Mouse (Mus musculus) embryonic facial prominence, embryonic 11.5 days (tissue): ENCODE measurements around the gene Snrpf. TPM values are rescaled to one million over a fixed set of nuclear protein-coding genes. Genes with fewer than 3 reads are reported as not detected.
A peak's percentile ranks its signal among the peaks of the same experiment; 100 is the strongest.
"Not testable (repeated sequence)": the region's sequence is repeated elsewhere in the genome, so short reads cannot be mapped to it uniquely, and the experiment has no call there.

Source experiments
- ATAC-seq: fragments of 200-750 bp; cut with Nextera tagmentation; replicated peaks from 2 replicates; pipeline ENCODE4 v1.8.0; 2017; ENCODE audit warnings: low read depth; ENCODE audit not compliant: insufficient number of reproducible peaks, low FRiP score, low TSS enrichment
- DNase-seq: peaks from one replicate; pipeline ENCODE4 v3.0.0-alpha.2; 2015; ENCODE audit warnings: low spot score
- H3K27ac ChIP-seq: fragments of 300-500 bp; sonication (generic); replicated peaks from 2 replicates; pipeline ENCODE4 v1.5.1; 2014; ENCODE audit warnings: mild to moderate bottlenecking, low read depth, low read length, control low read depth
- H3K27me3 ChIP-seq: fragments of 300-500 bp; sonication (generic); 2 replicates; pipeline ENCODE4 v1.6.1; 2014; ENCODE audit warnings: mild to moderate bottlenecking, low read length, moderate library complexity, mixed read lengths; ENCODE audit not compliant: control insufficient read depth, insufficient read depth
- H3K36me3 ChIP-seq: fragments of 300-500 bp; sonication (generic); replicated peaks from 2 replicates; pipeline ENCODE4 v1.6.1; 2014; ENCODE audit warnings: low read depth, mild to moderate bottlenecking, low read length, moderate library complexity, mixed read lengths; ENCODE audit not compliant: control insufficient read depth, insufficient read depth
- H3K4me1 ChIP-seq: fragments of 300-500 bp; sonication (generic); 2 replicates; pipeline ENCODE4 v1.6.1; 2014; ENCODE audit warnings: low read length, mixed read lengths; ENCODE audit not compliant: control insufficient read depth, insufficient read depth
- H3K4me2 ChIP-seq: fragments of 300-500 bp; sonication (generic); 2 replicates; pipeline ENCODE4 v1.6.1; 2014; ENCODE audit warnings: low read depth, mild to moderate bottlenecking, control low read depth, low read length, moderate library complexity
- H3K4me3 ChIP-seq: fragments of 300-500 bp; sonication (generic); 2 replicates; pipeline ENCODE4 v1.5.1; 2014; ENCODE audit warnings: low read depth, low read length, control low read depth
- H3K9ac ChIP-seq: fragments of 300-500 bp; sonication (generic); replicated peaks from 2 replicates; pipeline ENCODE4 v1.6.1; 2014; ENCODE audit warnings: mild to moderate bottlenecking, control low read depth, low read length
- H3K9me3 ChIP-seq: fragments of 300-500 bp; sonication (generic); replicated peaks from 2 replicates; pipeline ENCODE4 v1.6.1; 2016; ENCODE audit warnings: mild to moderate bottlenecking, low read length, inconsistent platforms, mixed read lengths; ENCODE audit not compliant: control insufficient read depth
- WGBS: fragments of 180-500 bp; shearing (Covaris S2); extraction: QIAGEN DNeasy Blood & Tissue Kit; methylation state at CpG from one replicate; pipeline ENCODE4 v1.1.7; 2014; 5-methylcytosine and 5-hydroxymethylcytosine counted together
- polyA plus RNA-seq: library from polyadenylated mRNA; unstranded; fragments of >200 nt; fragmentation: Nextera tagmentation; extraction: Ambion mirVana; gene quantifications from 2 replicates; pipeline ENCODE4 v1.2.1, GENCODE M21; 2014

Gene Snrpf
- polyA plus RNA-seq, 1 experiment from 2014 or later: 137 TPM

DNA sequence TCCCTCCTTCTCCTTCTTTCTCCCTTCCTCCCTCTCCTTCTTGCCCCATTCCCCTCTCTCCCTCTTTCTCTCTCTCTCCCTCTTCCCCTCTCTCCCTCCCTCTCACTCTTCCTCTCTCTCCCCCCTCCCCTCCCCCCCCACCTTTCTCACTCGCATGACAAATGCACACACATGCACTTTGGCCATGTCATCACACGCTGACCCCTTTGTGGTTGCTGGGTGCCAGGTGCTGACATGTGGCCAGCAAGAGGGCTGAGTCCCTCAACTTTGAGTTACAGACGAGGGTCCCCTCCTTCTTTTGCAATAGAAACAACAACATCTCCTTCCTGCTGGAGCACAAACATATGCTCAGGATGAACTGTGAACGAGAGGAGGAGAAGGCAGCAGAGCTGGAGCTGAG lies 14.5 kb downstream of the Snrpf start:
- no peaks in the 10 kb centered on the region for H3K9me3 ChIP-seq
- no peak overlapping the region for H3K9ac ChIP-seq
- no peak overlapping the region for H3K4me3 ChIP-seq
- H3K4me2 ChIP-seq: no peak overlapping the region
- DNase-seq: no peak
- no peak for ATAC-seq
- 61% methylated on average over 4 of the region's 4 CpGs for WGBS
- no peaks in the 10 kb centered on the region for H3K4me1 ChIP-seq
- H3K36me3 ChIP-seq: no peaks in the 10 kb centered on the region
- H3K27me3 ChIP-seq: no peaks in the 10 kb centered on the region
- H3K27ac ChIP-seq: no peak overlapping the region

GRCm38 (mm10) chr10:93572209-93572608 lies 17.3 kb downstream of the Snrpf start:
- Histone ChIP-seq H3K9me3 (no peaks in the 10 kb centered on the region), H3K9ac (no peak overlapping the region), H3K4me2 (no peak overlapping the region), H3K27ac (no peak overlapping the region), H3K27me3 (no peaks in the 10 kb centered on the region), H3K4me1 (no peaks in the 10 kb centered on the region), H3K4me3 (no peak overlapping the region), H3K36me3 (no peaks in the 10 kb centered on the region)
- WGBS: 54% methylated on average over 2 of the region's 2 CpGs
- DNase-seq (no peak), ATAC-seq (no peak)

- H3K9ac ChIP-seq: no peak overlapping the region
- H3K4me1 ChIP-seq: no peaks in the 10 kb centered on the region
- ATAC-seq (no peak), DNase-seq (no peak)
- 77% methylated on average over 6 of the region's 6 CpGs for WGBS
- no peak overlapping the region for H3K4me3 ChIP-seq
- no peaks in the 10 kb centered on the region for H3K9me3 ChIP-seq
- no peaks in the 10 kb centered on the region for H3K27me3 ChIP-seq
- no peaks in the 10 kb centered on the region for H3K36me3 ChIP-seq
- no peak overlapping the region for H3K27ac ChIP-seq
- no peak overlapping the region for H3K4me2 ChIP-seq
Observed at GRCm38 (mm10) chr10:93568671-93569070, 20.8 kb downstream of the Snrpf start.

DNA sequence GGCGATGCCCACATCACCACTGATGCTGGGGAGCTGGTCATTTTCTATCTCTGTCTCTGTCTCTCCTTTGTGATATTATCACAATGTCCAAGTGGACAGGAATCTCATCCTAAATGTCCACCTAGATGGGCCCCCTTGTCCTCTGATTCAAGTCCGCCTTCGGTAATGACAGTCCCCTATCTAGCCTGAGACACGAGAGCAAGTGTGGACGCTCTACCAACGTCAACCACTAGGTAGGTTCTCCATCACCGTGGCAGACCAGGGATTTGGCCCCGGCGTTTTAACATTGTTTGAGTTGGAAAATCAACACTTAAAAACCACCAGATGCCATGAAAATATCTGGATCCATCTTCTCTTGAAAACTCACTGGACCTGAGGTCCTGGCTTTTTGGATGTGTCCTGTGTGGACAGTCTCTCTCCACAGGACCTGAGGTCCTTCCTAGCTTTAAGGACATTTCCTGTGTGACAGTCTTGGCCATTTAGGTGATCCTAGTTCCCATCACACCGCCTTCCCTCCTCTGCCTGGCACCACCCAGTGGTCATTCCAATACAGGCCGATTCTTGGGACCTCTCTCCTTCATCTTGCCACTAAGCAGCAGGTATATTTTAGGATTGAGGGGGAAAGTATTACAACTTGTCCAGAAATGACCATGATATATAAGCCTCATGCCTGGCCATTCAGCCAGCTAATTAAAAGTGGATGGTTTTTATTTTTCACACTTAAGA lies 21.5 kb downstream of the Snrpf start:
- Histone ChIP-seq H3K36me3 (no peaks in the 10 kb centered on the region), H3K4me2 (no peak overlapping the region), H3K27me3 (no peaks in the 10 kb centered on the region), H3K4me1 (no peaks in the 10 kb centered on the region), H3K4me3 (no peak overlapping the region), H3K27ac (no peak overlapping the region), H3K9ac (no peak overlapping the region), H3K9me3 (no peaks in the 10 kb centered on the region)
- 90% methylated on average over 11 of the region's 11 CpGs for WGBS
- DNase-seq: no peak
- ATAC-seq: no peak

DNA sequence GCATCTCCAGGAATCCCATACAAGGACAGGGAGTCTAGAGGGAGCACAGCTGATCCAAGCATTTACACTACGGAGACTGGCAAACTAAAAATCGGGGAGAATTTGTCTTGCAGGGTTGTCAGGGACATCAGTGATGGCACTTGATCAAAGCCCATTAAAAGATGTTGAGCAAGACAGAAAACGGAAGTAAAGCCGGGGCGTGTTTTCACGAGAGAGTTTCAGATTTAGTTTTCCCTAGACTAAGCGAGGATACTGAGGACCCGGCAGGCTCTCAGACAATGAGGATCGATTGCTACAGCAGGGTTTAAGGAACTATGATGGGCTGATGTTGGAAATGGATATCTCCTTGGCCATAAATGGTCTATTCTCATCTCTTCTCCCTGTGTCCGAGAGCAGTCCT lies 22.4 kb downstream of the Snrpf start:
- Histone ChIP-seq H3K4me2 (no peak overlapping the region), H3K27me3 (no peaks in the 10 kb centered on the region), H3K4me1 (no peaks in the 10 kb centered on the region), H3K9ac (no peak overlapping the region), H3K4me3 (no peak overlapping the region), H3K27ac (no peak overlapping the region), H3K36me3 (no peaks in the 10 kb centered on the region), H3K9me3 (no peaks in the 10 kb centered on the region)
- WGBS: 92% methylated on average over 10 of the region's 10 CpGs
- no peak for DNase-seq
- no peak for ATAC-seq

DNA sequence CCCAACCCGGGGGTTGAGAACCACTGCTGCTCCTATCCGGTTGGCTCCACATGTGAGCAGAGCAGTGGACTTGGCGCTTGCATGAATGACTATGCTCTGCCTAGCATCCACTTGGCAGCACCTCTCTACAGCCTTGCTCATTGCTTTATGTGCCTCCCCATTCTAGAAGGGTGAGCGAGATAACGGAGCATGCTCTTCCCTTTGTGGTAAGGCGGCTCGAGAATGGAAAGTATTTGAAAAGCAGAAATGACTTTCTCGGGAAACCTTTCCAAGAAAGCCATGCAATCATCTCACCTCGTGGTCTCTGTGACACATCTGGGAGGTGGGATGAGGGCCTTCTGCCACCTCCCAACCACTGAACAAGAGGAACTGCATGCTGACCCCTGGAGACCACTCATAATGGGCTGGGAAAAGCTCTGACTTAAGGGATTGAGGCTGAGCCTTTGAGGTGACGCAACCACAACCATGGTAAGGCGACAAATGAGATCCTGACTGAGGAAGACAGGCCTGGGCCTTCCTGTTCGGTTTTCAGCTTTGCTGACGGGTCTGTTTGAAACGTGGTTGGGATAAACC lies 24.9 kb downstream of the Snrpf start:
- ATAC-seq (no peak), DNase-seq (no peak)
- Histone ChIP-seq H3K36me3 (no peaks in the 10 kb centered on the region), H3K4me3 (no peak overlapping the region), H3K9me3 (no peaks in the 10 kb centered on the region), H3K27ac (no peak overlapping the region), H3K9ac (no peak overlapping the region), H3K27me3 (no peaks in the 10 kb centered on the region), H3K4me2 (no peak overlapping the region), H3K4me1 (no peaks in the 10 kb centered on the region)
- 91% methylated on average over 14 of the region's 14 CpGs for WGBS

GRCm38 (mm10) chr10:93559786-93560185 lies 29.7 kb downstream of the Snrpf start:
- Histone ChIP-seq H3K4me3 (no peak overlapping the region), H3K36me3 (no peaks in the 10 kb centered on the region), H3K27me3 (no peaks in the 10 kb centered on the region), H3K4me2 (no peak overlapping the region), H3K9ac (no peak overlapping the region), H3K9me3 (no peaks in the 10 kb centered on the region), H3K4me1 (no peaks in the 10 kb centered on the region), H3K27ac (no peak overlapping the region)
- 49% methylated on average over 9 of the region's 9 CpGs for WGBS
- ATAC-seq (peak; percentile 62; the same call in 1 of the 2 replicates), DNase-seq (no peak)

DNA sequence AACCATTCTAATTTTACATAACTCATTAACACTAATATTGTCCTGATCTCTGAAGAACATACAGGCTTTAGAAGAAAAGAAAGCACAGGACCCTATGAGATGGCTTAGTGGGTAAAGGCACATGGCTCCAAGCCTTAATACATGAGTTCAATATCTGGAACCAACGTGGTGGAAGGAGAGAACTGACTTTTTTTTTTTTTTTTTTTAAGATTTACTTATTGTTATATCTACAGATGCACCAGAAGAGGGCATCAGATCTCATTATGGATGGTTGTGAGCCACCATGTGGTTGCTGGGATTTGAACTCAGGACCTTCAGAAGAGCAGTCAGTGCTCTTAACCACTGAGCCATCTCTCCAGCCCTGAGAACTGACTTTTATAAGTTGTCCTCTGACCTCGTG lies 31.5 kb downstream of the Snrpf start:
- 81% methylated on average over 2 of the region's 2 CpGs for WGBS
- not testable (repeated sequence) for ATAC-seq, H3K36me3 ChIP-seq, H3K4me3 ChIP-seq, H3K9ac ChIP-seq, H3K27ac ChIP-seq, H3K27me3 ChIP-seq, H3K4me2 ChIP-seq, H3K4me1 ChIP-seq, DNase-seq, H3K9me3 ChIP-seq
